Mouse (Mus musculus): ENCODE results near the gene Tmem94. TPM values are rescaled to one million over a fixed set of nuclear protein-coding genes. Genes with fewer than 3 reads are reported as not detected.
A peak's percentile ranks its signal among the peaks of the same experiment; 100 is the strongest.

Tmem94 gene
- 24.2 and 27.9 TPM in 2 replicates for polyA plus RNA-seq (2015; fragmentation: Nextera tagmentation; extraction: Ambion mirVana)

GRCm38 (mm10) chr11:115765103-115765606 is at the start of gene Tmem94:
Tmem94 (plus strand) TSS chr11:115765433.
- WGBS, result 0% methylated on average over 32 of the region's 32 CpGs
- Histone ChIP-seq H3K4me1 (replicated peaks) (peaks cover 36% of the 10 kb centered on the region), H3K9me3 (no peaks in the 10 kb centered on the region), H3K27me3 (no peaks in the 10 kb centered on the region), H3K27ac (replicated peaks) (peak within 1 kb of the TSS; percentile 94), H3K4me2 (peak within 1 kb of the TSS; percentile 87), H3K36me3 (no peaks in the 10 kb centered on the region), H3K9ac (peak within 1 kb of the TSS; percentile 80), H3K4me3 (peak within 1 kb of the TSS; percentile 90)
- peak; percentile 99 for ATAC-seq (ENCODE audit: low FRiP score, low read depth)

DNA sequence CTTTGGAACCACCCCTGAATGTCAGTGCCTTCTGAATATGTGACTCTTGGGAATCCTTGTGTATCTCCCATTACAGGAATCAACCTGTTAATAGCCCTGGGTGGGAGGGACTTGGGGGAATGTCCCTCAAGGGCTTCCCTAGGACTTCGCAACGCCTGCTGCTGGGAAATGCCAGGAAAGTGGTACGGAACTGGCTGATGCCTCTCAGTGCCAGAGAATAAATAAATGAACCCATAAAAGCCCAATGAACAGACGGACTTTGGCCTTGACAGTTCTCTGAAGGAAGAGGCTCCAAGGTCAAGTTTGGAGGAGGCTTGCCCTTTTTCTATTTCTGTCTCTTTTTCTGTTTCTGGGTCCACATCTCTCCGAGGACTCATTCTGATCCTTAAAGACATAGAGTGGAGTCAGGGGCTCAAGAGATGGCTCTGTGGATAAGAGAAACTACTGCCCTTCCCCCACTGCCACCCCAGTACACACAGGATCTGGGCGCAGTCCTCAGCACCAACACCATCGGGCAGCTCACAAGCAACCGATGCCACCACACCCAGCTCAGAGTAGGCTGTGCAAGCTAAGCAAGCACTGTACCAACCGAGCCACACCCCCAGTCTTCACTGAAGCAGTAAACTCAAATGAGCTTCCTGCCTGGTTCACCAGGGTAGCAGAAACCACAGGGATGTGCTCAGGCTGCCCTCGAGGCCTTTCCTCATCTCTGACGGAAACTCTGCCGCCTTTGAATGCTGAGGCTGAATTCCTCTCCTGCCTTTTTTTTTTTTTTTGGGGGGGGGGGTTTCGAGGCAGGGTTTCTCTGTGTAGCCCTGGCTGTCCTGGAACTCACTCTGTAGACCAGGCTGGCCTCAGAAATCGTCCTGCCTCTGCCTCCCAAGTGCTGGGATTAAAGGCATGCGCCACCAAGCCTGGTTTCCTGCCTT is 48.6 kb upstream of the Tmem94 start:
- Histone ChIP-seq H3K4me2 (no peak overlapping the region), H3K27ac (replicated peaks) (no peak overlapping the region), H3K4me1 (replicated peaks) (no peaks in the 10 kb centered on the region), H3K27me3 (no peaks in the 10 kb centered on the region), H3K4me3 (no peak overlapping the region), H3K9ac (no peak overlapping the region), H3K36me3 (no peaks in the 10 kb centered on the region), H3K9me3 (no peaks in the 10 kb centered on the region)
- 75% methylated on average over 15 of the region's 15 CpGs for whole genome bisulfite sequencing
- ATAC-seq (ENCODE audit: low FRiP score, low read depth), result no peak

- Histone ChIP-seq H3K9ac (no peak overlapping the region), H3K36me3 (no peaks in the 10 kb centered on the region), H3K4me2 (no peak overlapping the region), H3K4me1 (replicated peaks) (no peaks in the 10 kb centered on the region), H3K9me3 (no peaks in the 10 kb centered on the region), H3K4me3 (no peak overlapping the region), H3K27ac (replicated peaks) (no peak overlapping the region), H3K27me3 (no peaks in the 10 kb centered on the region)
- WGBS, result 54% methylated on average over 8 of the region's 8 CpGs
- no peak for ATAC-seq (ENCODE audit: low FRiP score, low read depth)
Observed at GRCm38 (mm10) chr11:115717660-115718390, 47.4 kb upstream of the Tmem94 start.

DNA sequence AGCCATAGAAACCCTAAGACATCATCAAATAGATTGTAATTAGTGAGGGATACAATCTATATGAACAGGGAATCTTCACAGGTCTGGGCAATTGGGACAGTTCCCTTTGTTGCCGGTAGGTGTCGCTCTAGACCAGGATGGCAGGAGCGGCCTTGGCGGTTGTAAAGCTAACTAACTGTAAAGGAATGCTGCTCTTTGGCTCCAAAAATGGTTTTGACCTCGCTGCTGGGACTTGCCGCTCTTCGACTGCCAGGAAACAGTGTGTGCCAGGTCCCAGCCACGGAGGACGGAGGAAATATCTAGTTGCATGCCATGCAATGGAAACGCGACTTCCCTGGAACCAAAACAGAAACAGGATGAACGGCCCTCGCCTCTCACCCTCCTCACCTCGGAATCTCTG is 42.6 kb upstream of the Tmem94 start:
- H3K27me3 ChIP-seq, result no peaks in the 10 kb centered on the region
- H3K27ac ChIP-seq (replicated peaks), result no peak overlapping the region
- ATAC-seq (ENCODE audit: low FRiP score, low read depth), result no peak
- no peaks in the 10 kb centered on the region for H3K4me1 ChIP-seq (replicated peaks)
- no peak overlapping the region for H3K9ac ChIP-seq
- WGBS, result 19% methylated on average over 14 of the region's 14 CpGs
- H3K9me3 ChIP-seq, result no peaks in the 10 kb centered on the region
- no peaks in the 10 kb centered on the region for H3K36me3 ChIP-seq
- H3K4me2 ChIP-seq, result 0 out of 2 replicates have a peak overlapping the region, but pooled peaks have one; percentile 23
- H3K4me3 ChIP-seq, result no peak overlapping the region

GRCm38 (mm10) chr11:115723231-115723630 is 42.0 kb upstream of the Tmem94 start:
- no peak overlapping the region for H3K27ac ChIP-seq (replicated peaks)
- no peak for ATAC-seq (ENCODE audit: low FRiP score, low read depth)
- no peak overlapping the region for H3K4me2 ChIP-seq
- no peak overlapping the region for H3K9ac ChIP-seq
- no peaks in the 10 kb centered on the region for H3K9me3 ChIP-seq
- H3K27me3 ChIP-seq, result no peaks in the 10 kb centered on the region
- H3K36me3 ChIP-seq, result no peaks in the 10 kb centered on the region
- no peaks in the 10 kb centered on the region for H3K4me1 ChIP-seq (replicated peaks)
- 75% methylated on average over 2 of the region's 2 CpGs for WGBS
- H3K4me3 ChIP-seq, result no peak overlapping the region

DNA sequence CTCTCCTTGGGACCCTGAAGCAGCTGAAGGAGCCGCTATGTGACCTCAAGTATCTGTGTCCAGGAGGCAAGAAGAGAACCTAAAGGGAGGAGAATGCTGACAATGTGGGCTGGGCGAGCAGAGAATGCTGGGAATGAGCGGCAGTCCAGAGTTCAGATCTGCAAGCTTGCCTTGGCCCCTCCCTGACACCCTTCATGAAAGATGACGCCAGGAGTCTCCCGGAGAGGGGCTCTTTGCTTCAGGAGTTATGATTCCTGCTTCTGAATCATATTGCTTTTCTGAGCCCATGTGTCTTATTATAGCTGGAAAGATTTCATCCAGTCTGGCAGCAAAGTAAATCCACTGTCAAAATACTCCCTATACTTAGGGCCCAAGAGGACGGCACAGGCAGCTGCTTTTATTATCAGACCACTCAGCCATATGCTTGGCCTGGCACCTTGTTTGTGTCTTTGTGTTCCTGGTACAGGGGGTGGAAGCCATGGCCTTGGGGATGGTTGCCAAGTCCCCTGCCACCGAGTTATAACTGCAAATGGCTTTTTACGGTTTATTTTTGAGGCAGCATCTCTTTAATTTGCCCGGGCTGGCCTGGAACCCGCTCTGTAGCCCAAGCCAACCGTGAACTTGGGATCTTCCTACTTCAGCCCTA is 31.1 kb upstream of the Tmem94 start:
- 49% methylated on average over 11 of the region's 11 CpGs for WGBS
- no peaks in the 10 kb centered on the region for H3K36me3 ChIP-seq
- H3K4me1 ChIP-seq (replicated peaks), result 0 out of 2 replicates have a peak, but pooled peaks cover 7% of the 10 kb centered on the region
- no peaks in the 10 kb centered on the region for H3K9me3 ChIP-seq
- ATAC-seq (ENCODE audit: low FRiP score, low read depth), result no peak
- H3K27ac ChIP-seq (replicated peaks), result no peak overlapping the region; the same call in 1 of the 2 replicates
- no peak overlapping the region for H3K4me2 ChIP-seq
- no peak overlapping the region for H3K4me3 ChIP-seq
- no peaks in the 10 kb centered on the region for H3K27me3 ChIP-seq
- H3K9ac ChIP-seq, result no peak overlapping the region

DNA sequence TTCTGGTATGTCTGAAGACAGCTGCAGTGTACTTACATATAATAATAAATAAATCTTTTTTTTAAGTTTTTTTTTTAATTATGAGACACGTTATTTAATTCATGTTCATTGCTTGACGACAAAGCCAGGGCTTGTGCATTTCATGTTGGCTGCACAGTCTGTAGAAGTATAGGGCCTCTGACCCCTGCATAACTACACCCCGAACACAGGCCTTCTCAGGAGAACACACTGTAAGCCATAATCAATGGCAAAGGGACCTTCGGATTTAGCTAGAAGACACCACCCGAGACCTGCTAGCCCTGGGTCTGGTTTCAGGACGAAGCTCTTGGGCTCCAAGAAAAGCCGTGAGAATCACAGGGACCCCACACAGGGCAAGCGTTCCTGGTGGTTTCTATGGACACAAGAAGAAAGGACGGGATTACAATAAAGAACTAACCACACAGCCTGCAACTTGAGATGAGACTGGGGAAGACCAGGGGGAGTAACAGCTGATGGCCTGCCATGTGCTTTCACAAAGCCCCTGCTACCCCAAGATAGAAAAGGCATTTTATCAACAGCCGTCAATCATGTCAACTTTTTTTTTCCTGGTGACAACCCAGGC is 27.5 kb upstream of the Tmem94 start:
- no peaks in the 10 kb centered on the region for H3K36me3 ChIP-seq
- H3K9ac ChIP-seq, result no peak overlapping the region
- WGBS, result 24% methylated on average over 10 of the region's 10 CpGs
- no peak overlapping the region for H3K4me3 ChIP-seq
- 0 out of 2 replicates have a peak, but pooled peaks cover 7% of the 10 kb centered on the region for H3K4me1 ChIP-seq (replicated peaks)
- no peak overlapping the region for H3K27ac ChIP-seq (replicated peaks)
- no peaks in the 10 kb centered on the region for H3K9me3 ChIP-seq
- no peak for ATAC-seq (ENCODE audit: low FRiP score, low read depth)
- H3K27me3 ChIP-seq, result no peaks in the 10 kb centered on the region
- no peak overlapping the region for H3K4me2 ChIP-seq

- Histone ChIP-seq H3K27me3 (no peaks in the 10 kb centered on the region), H3K4me2 (no peak overlapping the region), H3K27ac (replicated peaks) (no peak overlapping the region), H3K9ac (no peak overlapping the region), H3K36me3 (no peaks in the 10 kb centered on the region), H3K4me1 (replicated peaks) (0 out of 2 replicates have a peak, but pooled peaks cover 7% of the 10 kb centered on the region), H3K9me3 (no peaks in the 10 kb centered on the region), H3K4me3 (no peak overlapping the region)
- 48% methylated on average over 13 of the region's 13 CpGs for WGBS
- no peak for ATAC-seq (ENCODE audit: low FRiP score, low read depth)
Observed at GRCm38 (mm10) chr11:115738275-115738885, 26.9 kb upstream of the Tmem94 start.

- 88% methylated on average over 11 of the region's 11 CpGs for WGBS
- H3K27me3 ChIP-seq, result no peaks in the 10 kb centered on the region
- ATAC-seq (ENCODE audit: low FRiP score, low read depth), result no peak
- no peaks in the 10 kb centered on the region for H3K9me3 ChIP-seq
- no peak overlapping the region for H3K4me2 ChIP-seq
- no peak overlapping the region for H3K4me3 ChIP-seq
- no peak overlapping the region for H3K9ac ChIP-seq
- no peak overlapping the region for H3K27ac ChIP-seq (replicated peaks)
- 0 out of 2 replicates have a peak, but pooled peaks cover 7% of the 10 kb centered on the region for H3K4me1 ChIP-seq (replicated peaks)
- H3K36me3 ChIP-seq, result no peaks in the 10 kb centered on the region
Observed at GRCm38 (mm10) chr11:115741070-115741469, 24.2 kb upstream of the Tmem94 start.

GRCm38 (mm10) chr11:115742926-115743325 is 22.3 kb upstream of the Tmem94 start:
- 90% methylated on average over 9 of the region's 9 CpGs for WGBS
- H3K9ac ChIP-seq, result no peak overlapping the region

DNA sequence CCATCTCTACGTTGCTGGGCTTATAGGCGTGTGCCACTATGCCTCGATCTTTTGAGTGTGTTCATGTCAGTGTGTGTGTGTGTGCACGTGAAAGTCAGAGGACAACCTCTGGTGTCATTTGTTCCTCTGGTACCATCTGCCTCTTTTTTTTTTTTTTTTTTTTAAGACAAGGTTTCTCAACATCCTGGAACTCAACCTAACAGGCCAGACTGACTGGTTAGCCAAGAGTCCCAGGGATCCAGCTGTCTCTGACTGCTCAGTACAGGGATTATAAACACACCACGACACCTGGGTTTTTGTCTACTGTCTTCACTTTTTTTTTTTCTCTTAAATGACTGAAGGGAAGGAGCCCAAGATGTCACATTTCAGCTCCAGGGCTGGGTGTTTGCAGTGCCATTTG is 20.8 kb upstream of the Tmem94 start:
- Histone ChIP-seq H3K4me3 (no peak overlapping the region), H3K9me3 (no peaks in the 10 kb centered on the region), H3K4me1 (replicated peaks) (0 out of 2 replicates have a peak, but pooled peaks cover 8% of the 10 kb centered on the region), H3K36me3 (no peaks in the 10 kb centered on the region), H3K27ac (replicated peaks) (no peak overlapping the region), H3K9ac (no peak overlapping the region), H3K27me3 (no peaks in the 10 kb centered on the region), H3K4me2 (no peak overlapping the region)
- 83% methylated on average over 5 of the region's 5 CpGs for WGBS
- no peak for ATAC-seq (ENCODE audit: low FRiP score, low read depth)

More at GRCm38 (mm10) chr11:115742926-115743325, 22.3 kb upstream of the Tmem94 start:
- H3K27me3 ChIP-seq, result no peaks in the 10 kb centered on the region
- no peaks in the 10 kb centered on the region for H3K36me3 ChIP-seq
- H3K9me3 ChIP-seq, result no peaks in the 10 kb centered on the region
- no peak overlapping the region for H3K27ac ChIP-seq (replicated peaks)
- 0 out of 2 replicates have a peak, but pooled peaks cover 12% of the 10 kb centered on the region for H3K4me1 ChIP-seq (replicated peaks)
- ATAC-seq (ENCODE audit: low FRiP score, low read depth), result no peak
- no peak overlapping the region for H3K4me3 ChIP-seq
- H3K4me2 ChIP-seq, result no peak overlapping the region
